Comparison of ENCODE assay signal across 13 mouse cellular contexts in genomic region chr14:120294480-120294879, GRCm38 (mm10). TPM values are rescaled to one million over a fixed set of nuclear protein-coding genes. Genes with fewer than 3 reads are reported as not detected.
A peak's percentile ranks its signal among the peaks of the same experiment; 100 is the strongest.
DNase-seq lines count a peak whose midpoint lies in the region; ATAC-seq lines count a peak whose summit lies in the region.
"Had no signal": no experiment of that assay in that cellular context is flagged by ENCODE, and none has a peak within 500 bp of the region (broad histone marks: within the 10 kb centered on the region; RNA-seq: fewer than 3 reads in every experiment).

No protein-coding gene starts in this region.

- H3K4me1 ChIP-seq in heart, embryonic 11.5 days (ENCODE audit: control insufficient read depth, insufficient read depth, low read length) = peaks cover 73% of the 10 kb centered on the region
- peaks cover 72% of the 10 kb centered on the region for H3K4me1 ChIP-seq in lung, embryonic 16.5 days (replicated peaks; ENCODE audit: control insufficient read depth, insufficient read depth, low read length)
- H3K4me1 ChIP-seq in embryonic facial prominence, embryonic 14.5 days (ENCODE audit: control insufficient read depth, insufficient read depth, low read length) = peaks cover 70% of the 10 kb centered on the region
- peaks cover 96% of the 10 kb centered on the region for H3K4me1 ChIP-seq in limb, embryonic 13.5 days
- H3K4me1 ChIP-seq in midbrain, embryonic 14.5 days (ENCODE audit: control insufficient read depth, insufficient read depth, low read length) = no peaks in the 10 kb centered on the region

- H3K9me3 ChIP-seq in heart, embryonic 11.5 days (replicated peaks; ENCODE audit: control insufficient read depth, low read length) = no peaks in the 10 kb centered on the region
- H3K9me3 ChIP-seq in lung, embryonic 16.5 days (ENCODE audit: control insufficient read depth, low read length) = no peaks in the 10 kb centered on the region
- no peaks in the 10 kb centered on the region for H3K9me3 ChIP-seq in embryonic facial prominence, embryonic 14.5 days (ENCODE audit: control insufficient read depth, low read length)
- no peaks in the 10 kb centered on the region for H3K9me3 ChIP-seq in limb, embryonic 13.5 days
- H3K9me3 ChIP-seq in midbrain, embryonic 14.5 days (ENCODE audit: control insufficient read depth, low read length) = no peaks in the 10 kb centered on the region
- H3K9me3 ChIP-seq: forebrain, embryonic 10.5 days; midbrain, embryonic 13.5 days had no signal

- H3K27ac ChIP-seq in heart, embryonic 11.5 days (ENCODE audit: low read depth, low read length) = peak overlapping the region; percentile 18; the same call in 1 of the 2 replicates
- H3K27ac ChIP-seq in lung, embryonic 16.5 days (ENCODE audit: low read length) = peak overlapping the region; percentile 73
- peak overlapping the region; percentile 35 for H3K27ac ChIP-seq in embryonic facial prominence, embryonic 14.5 days (replicated peaks; ENCODE audit: low read depth, low read length)
- H3K27ac ChIP-seq in limb, embryonic 13.5 days = peak overlapping the region; percentile 61
- no peak overlapping the region for H3K27ac ChIP-seq in midbrain, embryonic 14.5 days (replicated peaks; ENCODE audit: low read depth, low read length)
- H3K27ac ChIP-seq: forebrain, embryonic 10.5 days; midbrain, embryonic 13.5 days had no signal

- WGBS in heart, embryonic 11.5 days (ENCODE audit: insufficient replicate concordance) = 73% methylated on average over 6 of the region's 6 CpGs
- WGBS in lung, embryonic 16.5 days = 73% methylated on average over 6 of the region's 6 CpGs
- WGBS in embryonic facial prominence, embryonic 14.5 days = 67% methylated on average over 6 of the region's 6 CpGs
- 79% methylated on average over 6 of the region's 6 CpGs for WGBS in limb, embryonic 13.5 days
- 91% methylated on average over 6 of the region's 6 CpGs for WGBS in midbrain, embryonic 14.5 days

- intact Hi-C loops in heart, postnatal 25 days (cut with DNase I) = no loop called here

- no peak overlapping the region for H3K9ac ChIP-seq in heart, embryonic 11.5 days (ENCODE audit: low read depth, low read length)
- H3K9ac ChIP-seq in lung, embryonic 16.5 days (ENCODE audit: low read length) = no peak overlapping the region
- H3K9ac ChIP-seq in embryonic facial prominence, embryonic 14.5 days (ENCODE audit: low read depth, low read length) = no peak overlapping the region
- no peak overlapping the region for H3K9ac ChIP-seq in limb, embryonic 13.5 days
- no peak overlapping the region for H3K9ac ChIP-seq in midbrain, embryonic 14.5 days (replicated peaks; ENCODE audit: low read length)
- H3K9ac ChIP-seq: midbrain, embryonic 13.5 days had no signal

- no peaks in the 10 kb centered on the region; the same call in 1 of the 2 replicates for H3K36me3 ChIP-seq in heart, embryonic 11.5 days (ENCODE audit: control insufficient read depth, insufficient read depth, low read length)
- 0 out of 2 replicates have a peak, but pooled peaks cover 4% of the 10 kb centered on the region for H3K36me3 ChIP-seq in lung, embryonic 16.5 days (ENCODE audit: control insufficient read depth, insufficient read depth, low read length)
- peaks cover 16% of the 10 kb centered on the region for H3K36me3 ChIP-seq in embryonic facial prominence, embryonic 14.5 days (ENCODE audit: control insufficient read depth, insufficient read depth, low read length)
- peaks cover 20% of the 10 kb centered on the region for H3K36me3 ChIP-seq in limb, embryonic 13.5 days
- H3K36me3 ChIP-seq in midbrain, embryonic 14.5 days (ENCODE audit: control insufficient read depth, insufficient read depth, low read length) = no peaks in the 10 kb centered on the region
- H3K36me3 ChIP-seq: midbrain, embryonic 13.5 days had no signal

- no peak for DNase-seq in heart, postnatal 25 days (ENCODE audit: low spot score)
- no peak for DNase-seq in lung, postnatal 36 days
- no peak for DNase-seq in embryonic facial prominence, embryonic 14.5 days (ENCODE audit: low spot score)
- DNase-seq in midbrain, embryonic 14.5 days = no peak
- DNase-seq: cerebellum, adult 8-10 months; embryo, embryonic 11 days; kidney, adult 11 months; kidney, postnatal 4 days had no signal

- no peak overlapping the region for H3K4me2 ChIP-seq in heart, embryonic 11.5 days
- H3K4me2 ChIP-seq in lung, embryonic 16.5 days (ENCODE audit: low read depth, low read length) = no peak overlapping the region
- H3K4me2 ChIP-seq in embryonic facial prominence, embryonic 14.5 days (ENCODE audit: low read depth, low read length) = no peak overlapping the region
- H3K4me2 ChIP-seq in limb, embryonic 13.5 days (replicated peaks) = no peak overlapping the region
- H3K4me2 ChIP-seq in midbrain, embryonic 14.5 days (ENCODE audit: low read length) = no peak overlapping the region
- H3K4me2 ChIP-seq: midbrain, embryonic 13.5 days had no signal

- no peak for ATAC-seq in heart, embryonic 11.5 days (replicated peaks; ENCODE audit: insufficient number of reproducible peaks, low FRiP score, low TSS enrichment)
- no peak for ATAC-seq in lung, embryonic 16.5 days (ENCODE audit: low read depth)
- no peak for ATAC-seq in embryonic facial prominence, embryonic 14.5 days (ENCODE audit: low read depth)
- ATAC-seq in limb, embryonic 13.5 days (ENCODE audit: low FRiP score, low read depth) = no peak
- no peak for ATAC-seq in midbrain, embryonic 14.5 days (ENCODE audit: low FRiP score, low TSS enrichment)
- ATAC-seq: midbrain, embryonic 13.5 days had no signal

- H3K27me3 ChIP-seq in heart, embryonic 11.5 days (ENCODE audit: control insufficient read depth, insufficient read depth, low read length) = no peaks in the 10 kb centered on the region
- no peaks in the 10 kb centered on the region for H3K27me3 ChIP-seq in lung, embryonic 16.5 days (ENCODE audit: control insufficient read depth, insufficient read depth, low read depth, low read length)
- H3K27me3 ChIP-seq in embryonic facial prominence, embryonic 14.5 days (replicated peaks; ENCODE audit: control insufficient read depth, insufficient read depth, low read length) = no peaks in the 10 kb centered on the region
- H3K27me3 ChIP-seq in limb, embryonic 13.5 days = no peaks in the 10 kb centered on the region
- no peaks in the 10 kb centered on the region for H3K27me3 ChIP-seq in midbrain, embryonic 14.5 days (ENCODE audit: control insufficient read depth, insufficient read depth, low read length)
- H3K27me3 ChIP-seq: midbrain, embryonic 13.5 days had no signal

- H3K4me3 ChIP-seq in heart, embryonic 11.5 days (ENCODE audit: low read depth, low read length) = no peak overlapping the region
- H3K4me3 ChIP-seq in lung, embryonic 16.5 days (ENCODE audit: low read length) = no peak overlapping the region
- H3K4me3 ChIP-seq in embryonic facial prominence, embryonic 14.5 days (ENCODE audit: low read depth, low read length) = no peak overlapping the region
- H3K4me3 ChIP-seq in limb, embryonic 13.5 days = no peak overlapping the region
- no peak overlapping the region for H3K4me3 ChIP-seq in midbrain, embryonic 14.5 days (replicated peaks; ENCODE audit: low read depth, low read length)
- H3K4me3 ChIP-seq: forebrain, embryonic 10.5 days; midbrain, embryonic 13.5 days had no signal

RNA-seq across cellular contexts. Expression of gene Mbnl2, which starts 19.0 kb away (rescaled TPM):
- polyA plus RNA-seq in heart, embryonic 11.5 days (2014; fragmentation: Nextera tagmentation; extraction: Ambion mirVana) = 107 and 126 TPM in 2 replicates
- 100 to 1,000 TPM; 234 to 252 TPM for total RNA-seq in heart, postnatal 25 days (2021)
- 162 and 164 TPM in 2 replicates for polyA plus RNA-seq in lung, embryonic 16.5 days (2015; fragmentation: Nextera tagmentation; extraction: Ambion mirVana)
- polyA plus RNA-seq in embryonic facial prominence, embryonic 14.5 days (2014; fragmentation: Nextera tagmentation; extraction: Ambion mirVana) = 157 and 162 TPM in 2 replicates
- 127 TPM in 2 replicates for polyA plus RNA-seq in limb, embryonic 13.5 days (2015; fragmentation: Nextera tagmentation; extraction: Ambion mirVana)
- polyA plus RNA-seq in midbrain, embryonic 14.5 days (2014; fragmentation: Nextera tagmentation; extraction: Ambion mirVana) = 13.0 and 22.5 TPM in 2 replicates
